Mouse (Mus musculus) forebrain, postnatal 0 days (tissue): Measurements from ENCODE around the gene Fhad1. TPM values are rescaled to one million over a fixed set of nuclear protein-coding genes. Genes with fewer than 3 reads are reported as not detected.
A peak's percentile ranks its signal among the peaks of the same experiment; 100 is the strongest.
"Not testable (repeated sequence)": the region's sequence is repeated elsewhere in the genome, so short reads cannot be mapped to it uniquely, and the experiment has no call there.

ENCODE experiments used
- ATAC-seq: fragments of 200-750 bp; cut with Nextera tagmentation; 2 replicates; pipeline ENCODE4 v1.8.0; 2017; ENCODE audit warnings: mild to moderate bottlenecking, moderate library complexity
- DNase-seq: peaks from one replicate; pipeline ENCODE4 v3.0.0-alpha.2; 2015
- H3K27ac ChIP-seq: fragments of 300-500 bp; sonication (generic); 2 replicates; pipeline ENCODE4 v1.5.1; 2014; ENCODE audit warnings: low read depth, mild to moderate bottlenecking, antibody characterized with exemption, low read length, moderate library complexity, mixed read lengths
- H3K27me3 ChIP-seq: fragments of 300-500 bp; sonication (generic); 2 replicates; pipeline ENCODE4 v1.6.1; 2014; ENCODE audit warnings: mild to moderate bottlenecking, low read length, mixed read lengths; ENCODE audit not compliant: insufficient read depth
- H3K36me3 ChIP-seq: fragments of 300-500 bp; sonication (generic); 2 replicates; pipeline ENCODE4 v1.6.1; 2014; ENCODE audit warnings: mild to moderate bottlenecking, moderate library complexity; ENCODE audit not compliant: insufficient read depth
- H3K4me1 ChIP-seq: fragments of 300-500 bp; sonication (generic); 2 replicates; pipeline ENCODE4 v1.6.1; 2014; ENCODE audit warnings: antibody characterized with exemption; ENCODE audit not compliant: insufficient read depth
- H3K4me2 ChIP-seq: fragments of 300-500 bp; sonication (generic); 2 replicates; pipeline ENCODE4 v1.6.1; 2014; ENCODE audit warnings: low read depth, mild to moderate bottlenecking, moderate library complexity
- H3K4me3 ChIP-seq: fragments of 300-500 bp; sonication (generic); 2 replicates; pipeline ENCODE4 v1.5.1; 2014; ENCODE audit warnings: low read depth, low read length, mixed read lengths
- H3K9ac ChIP-seq: fragments of 300-500 bp; sonication (generic); 2 replicates; pipeline ENCODE4 v1.6.1; 2014; ENCODE audit warnings: mild to moderate bottlenecking
- H3K9me3 ChIP-seq: fragments of 300-500 bp; sonication (generic); 2 replicates; pipeline ENCODE4 v1.6.1; 2016; ENCODE audit warnings: low read length
- CTCF ChIP-seq: sonication (generic); IDR thresholded peaks from 2 replicates; pipeline ENCODE4 v1.5.1; 2016; ENCODE audit warnings: antibody characterized with exemption, control low read depth, low read depth
- WGBS: fragments of 180-500 bp; shearing (Covaris S2); extraction: QIAGEN DNeasy Blood & Tissue Kit; methylation state at CpG from one replicate; pipeline ENCODE4 v1.1.7; 2014; 5-methylcytosine and 5-hydroxymethylcytosine counted together
- polyA plus RNA-seq: library from polyadenylated mRNA; unstranded; fragments of >200 nt; fragmentation: Nextera tagmentation; extraction: Ambion mirVana; gene quantifications from 2 replicates; pipeline ENCODE4 v1.2.1, GENCODE M21; 2015
- total RNA-seq: library from RNA; depleted of rRNA; stranded (reverse); fragments of >200 nt; gene quantifications from 2 replicates; pipeline ENCODE4 v1.2.3, GENCODE M21; 2014

The Fhad1 gene
- total and polyA plus RNA-seq, 2 experiments from 2014 or later = 3.9 to 4.6 TPM

DNA sequence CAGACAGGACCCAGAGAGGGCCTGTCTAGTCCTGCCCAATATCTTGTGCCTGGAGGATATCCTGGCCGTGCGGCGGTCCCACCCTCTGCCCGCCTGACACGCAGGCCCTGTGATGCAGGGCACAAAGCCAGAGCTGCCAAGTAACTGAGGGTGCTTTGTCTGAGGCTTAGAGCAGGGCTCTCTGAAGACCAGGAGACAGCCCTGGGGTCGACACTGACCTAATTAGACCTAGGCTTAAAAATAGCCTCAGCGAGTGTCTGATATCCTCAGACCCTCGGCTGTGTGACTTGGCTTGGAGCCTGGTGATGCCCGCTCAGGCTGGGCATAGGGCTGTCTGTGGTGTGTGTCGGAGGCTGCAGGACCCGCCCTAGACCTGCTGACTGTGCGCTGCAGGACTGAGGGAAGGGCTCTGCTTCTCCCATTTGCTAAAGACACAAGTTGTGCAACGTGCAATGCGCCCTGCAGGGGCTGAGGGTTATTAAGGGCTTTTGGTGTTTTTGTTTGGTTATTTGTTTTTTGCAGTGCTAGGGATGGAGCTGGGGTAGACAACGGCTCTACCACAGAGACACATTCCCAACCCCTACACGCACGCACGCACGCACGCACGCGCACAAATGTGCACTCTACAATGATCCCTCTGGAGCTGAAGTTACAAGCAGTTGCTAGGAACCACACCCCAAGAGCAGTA is 42.8 kb upstream of the Fhad1 start:
- Histone ChIP-seq H3K4me2 (no peak overlapping the region), H3K36me3 (no peaks in the 10 kb centered on the region), H3K4me1 (no peaks in the 10 kb centered on the region), H3K27me3 (no peaks in the 10 kb centered on the region), H3K9ac (no peak overlapping the region), H3K9me3 (no peaks in the 10 kb centered on the region), H3K27ac (no peak overlapping the region), H3K4me3 (no peak overlapping the region)
- WGBS = 58% methylated on average over 22 of the region's 22 CpGs
- ATAC-seq (peak; percentile 63), DNase-seq (no peak)
- TF ChIP-seq CTCF = no peak

DNA sequence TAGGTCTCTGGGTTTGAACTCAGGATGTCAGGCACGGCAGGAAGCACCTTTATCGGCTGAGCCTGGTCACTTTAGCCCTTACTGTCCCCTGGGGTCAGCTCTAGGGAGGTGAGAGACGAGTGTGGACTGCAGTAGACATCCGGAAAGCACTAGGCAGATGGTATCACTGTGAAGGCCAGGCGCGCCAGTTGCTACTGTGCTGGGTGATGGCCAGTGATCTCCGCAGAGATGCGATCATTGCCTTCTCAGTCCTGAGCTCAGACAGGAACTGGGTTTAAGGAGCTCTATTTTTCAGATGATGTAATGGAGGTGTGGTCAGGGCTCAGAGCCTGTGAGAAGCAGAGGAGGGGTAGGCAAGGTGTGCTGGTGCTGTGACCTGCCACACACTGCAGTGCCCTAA is 40.7 kb upstream of the Fhad1 start:
- Histone ChIP-seq H3K4me2 (no peak overlapping the region), H3K27me3 (no peaks in the 10 kb centered on the region), H3K9me3 (no peaks in the 10 kb centered on the region), H3K36me3 (no peaks in the 10 kb centered on the region), H3K27ac (no peak overlapping the region), H3K4me3 (no peak overlapping the region), H3K4me1 (no peaks in the 10 kb centered on the region), H3K9ac (no peak overlapping the region)
- DNase-seq = no peak
- WGBS = 84% methylated on average over 8 of the region's 8 CpGs
- TF ChIP-seq CTCF = no peak
- ATAC-seq = no peak

GRCm38 (mm10) chr4:142054580-142054979 is 39.7 kb upstream of the Fhad1 start:
- ATAC-seq (no peak), DNase-seq (no peak)
- Histone ChIP-seq H3K4me3 (no peak overlapping the region), H3K27ac (no peak overlapping the region), H3K9me3 (no peaks in the 10 kb centered on the region), H3K27me3 (no peaks in the 10 kb centered on the region), H3K36me3 (no peaks in the 10 kb centered on the region), H3K4me1 (no peaks in the 10 kb centered on the region), H3K4me2 (no peak overlapping the region), H3K9ac (no peak overlapping the region)
- no peak for TF ChIP-seq CTCF
- 81% methylated on average over 11 of the region's 11 CpGs for WGBS

GRCm38 (mm10) chr4:142053661-142054448 is 39.0 kb upstream of the Fhad1 start:
- Histone ChIP-seq H3K9ac (no peak overlapping the region), H3K27ac (no peak overlapping the region), H3K36me3 (no peaks in the 10 kb centered on the region), H3K27me3 (no peaks in the 10 kb centered on the region), H3K4me2 (no peak overlapping the region), H3K9me3 (no peaks in the 10 kb centered on the region), H3K4me1 (no peaks in the 10 kb centered on the region), H3K4me3 (no peak overlapping the region)
- DNase-seq (no peak), ATAC-seq (peak; percentile 17; the same call in 1 of the 2 replicates)
- WGBS = 55% methylated on average over 9 of the region's 9 CpGs
- TF ChIP-seq CTCF = no peak

GRCm38 (mm10) chr4:142053261-142053660 is 38.4 kb upstream of the Fhad1 start:
- WGBS = 65% methylated on average over 4 of the region's 4 CpGs
- DNase-seq = no peak
- Histone ChIP-seq H3K4me3 (no peak overlapping the region), H3K27me3 (no peaks in the 10 kb centered on the region), H3K27ac (no peak overlapping the region), H3K9ac (no peak overlapping the region), H3K4me1 (no peaks in the 10 kb centered on the region), H3K36me3 (no peaks in the 10 kb centered on the region), H3K9me3 (no peaks in the 10 kb centered on the region), H3K4me2 (no peak overlapping the region)
- TF ChIP-seq CTCF = no peak
- ATAC-seq = no peak

DNA sequence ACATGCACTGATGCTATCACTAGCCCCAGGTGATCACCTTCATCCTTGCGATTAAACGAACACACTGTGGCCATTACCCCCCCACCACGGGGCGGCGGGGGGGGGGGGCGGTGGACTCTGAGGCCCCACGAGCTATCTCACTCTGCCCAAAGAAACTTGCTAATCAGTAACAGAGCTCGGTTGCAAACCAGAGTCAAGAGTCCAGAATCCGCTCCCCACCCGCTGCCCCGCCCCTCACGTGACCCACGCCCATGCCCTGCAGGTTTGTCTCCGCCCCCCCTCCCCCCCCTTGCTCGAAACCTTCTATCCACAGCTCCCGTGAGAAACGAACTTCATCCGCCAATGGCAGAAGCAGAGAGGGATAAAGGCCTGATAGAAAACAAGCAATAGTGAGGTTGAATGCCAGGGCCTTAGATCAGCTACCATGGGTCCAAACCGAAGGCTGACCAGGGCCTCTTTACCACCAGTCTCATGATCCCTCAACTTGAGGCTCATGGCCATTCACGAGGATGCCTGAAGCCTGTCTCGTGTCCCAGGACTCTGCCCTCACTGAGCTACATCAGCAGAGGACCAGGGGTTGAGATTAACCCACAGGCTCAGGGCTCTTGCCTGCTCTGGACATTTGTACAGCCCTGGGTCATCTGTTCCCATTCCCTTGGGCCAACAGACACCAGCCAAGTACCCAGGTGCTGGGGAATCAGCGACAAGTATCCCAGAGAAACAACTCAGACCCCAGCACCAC is 37.7 kb upstream of the Fhad1 start:
- Histone ChIP-seq H3K4me1 (no peaks in the 10 kb centered on the region), H3K27ac (no peak overlapping the region), H3K9ac (no peak overlapping the region), H3K9me3 (no peaks in the 10 kb centered on the region), H3K27me3 (no peaks in the 10 kb centered on the region), H3K4me3 (no peak overlapping the region), H3K36me3 (no peaks in the 10 kb centered on the region), H3K4me2 (no peak overlapping the region)
- TF ChIP-seq CTCF = no peak
- WGBS = 58% methylated on average over 22 of the region's 22 CpGs
- ATAC-seq = no peak
- DNase-seq = no peak

DNA sequence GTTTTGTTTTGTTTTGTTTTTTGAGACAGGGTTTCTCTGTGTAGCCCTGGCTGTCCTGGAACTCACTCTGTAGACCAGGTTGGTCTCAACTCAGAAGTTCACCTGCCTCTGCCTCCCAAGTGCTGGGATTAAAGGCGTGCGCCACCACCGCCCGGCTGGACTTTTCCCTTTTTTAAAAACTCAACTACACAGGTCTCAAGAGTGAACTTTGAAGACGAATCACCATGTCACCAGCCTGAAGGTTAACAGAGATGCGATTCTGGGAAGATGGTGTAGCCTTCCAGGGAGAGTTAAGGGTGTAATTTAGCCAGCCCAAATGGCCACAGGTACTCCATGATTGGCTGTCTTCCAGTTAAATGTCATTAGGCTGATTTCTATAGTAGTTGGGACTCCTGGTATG is 37.0 kb upstream of the Fhad1 start:
- not testable (repeated sequence) for DNase-seq, H3K36me3 ChIP-seq, H3K27me3 ChIP-seq, H3K9me3 ChIP-seq, ATAC-seq, H3K4me3 ChIP-seq, H3K4me2 ChIP-seq, H3K4me1 ChIP-seq, H3K27ac ChIP-seq, H3K9ac ChIP-seq
- 90% methylated on average over 6 of the region's 6 CpGs for WGBS
